ENCODE assay signal across 10 mouse cellular contexts in genomic region chr17:73942268-73942962, GRCm38 (mm10). TPM values are rescaled to one million over a fixed set of nuclear protein-coding genes. Genes with fewer than 3 reads are reported as not detected.
DNase-seq lines count a peak whose midpoint lies in the region; ATAC-seq and TF ChIP-seq lines count a peak whose summit lies in the region.
"Had no signal": no experiment of that assay in that cellular context is flagged by ENCODE, and none has a peak within 500 bp of the region (broad histone marks: within the 10 kb centered on the region; RNA-seq: fewer than 3 reads in every experiment).

No protein-coding gene starts in this region.

- H3K9ac ChIP-seq in lung, postnatal 0 days (replicated peaks; ENCODE audit: low read depth): no peak overlapping the region
- H3K9ac ChIP-seq in intestine, embryonic 15.5 days: no peak overlapping the region
- H3K9ac ChIP-seq: liver, embryonic 13.5 days had no signal

- no peak for TF ChIP-seq EP300 in lung, postnatal 0 days (IDR thresholded peaks at IDR 0.05)

- no peaks in the 10 kb centered on the region for H3K27me3 ChIP-seq in lung, postnatal 0 days (replicated peaks; ENCODE audit: insufficient read depth, low read length)
- no peaks in the 10 kb centered on the region for H3K27me3 ChIP-seq in intestine, embryonic 15.5 days (replicated peaks)
- no peaks in the 10 kb centered on the region for H3K27me3 ChIP-seq in splenic B cell, adult 2 months (ENCODE audit: control insufficient read depth, insufficient read depth, low read length, poor library complexity, severe bottlenecking)
- H3K27me3 ChIP-seq: liver, embryonic 13.5 days had no signal

- peak; percentile 49 for DNase-seq in lung, postnatal 0 days (ENCODE audit: low spot score)
- no peak for DNase-seq in lung, adult 18-20 months
- peak; percentile 49 for DNase-seq in adrenal gland, postnatal 25 days
- DNase-seq in splenic B cell, adult 2 months (ENCODE audit: low read depth, low spot score): peak; percentile 23
- DNase-seq in embryo, embryonic 10.5 days (ENCODE audit: low spot score): no peak
- DNase-seq in urinary bladder, postnatal 14 days (ENCODE audit: low spot score): no peak
- DNase-seq in thymus, postnatal 10 days (ENCODE audit: low spot score in 2 of 2): no peak
- DNase-seq: liver, embryonic 13.5 days; retina, postnatal 1 day had no signal

- 0 out of 2 replicates have a peak, but pooled peaks cover 5% of the 10 kb centered on the region for H3K36me3 ChIP-seq in lung, postnatal 0 days (ENCODE audit: insufficient read depth, low read length)
- H3K36me3 ChIP-seq in intestine, embryonic 15.5 days: no peaks in the 10 kb centered on the region
- H3K36me3 ChIP-seq in splenic B cell, adult 2 months (ENCODE audit: control insufficient read depth, insufficient read depth, low read length, poor library complexity, severe bottlenecking): no peaks in the 10 kb centered on the region
- H3K36me3 ChIP-seq: liver, embryonic 13.5 days had no signal

- TF ChIP-seq CTCF in lung, postnatal 0 days (IDR thresholded peaks at IDR 0.05): no peak

- ATAC-seq in lung, postnatal 0 days: peak; percentile 68
- peak; percentile 91 for ATAC-seq in intestine, embryonic 15.5 days

- H3K9me3 ChIP-seq in lung, postnatal 0 days (ENCODE audit: low read length): no peaks in the 10 kb centered on the region
- H3K9me3 ChIP-seq in intestine, embryonic 15.5 days: no peaks in the 10 kb centered on the region
- H3K9me3 ChIP-seq: liver, embryonic 13.5 days had no signal

- H3K4me1 ChIP-seq in lung, postnatal 0 days (ENCODE audit: insufficient read depth, low read depth, low read length): no peaks in the 10 kb centered on the region
- no peaks in the 10 kb centered on the region for H3K4me1 ChIP-seq in intestine, embryonic 15.5 days (replicated peaks)
- H3K4me1 ChIP-seq: liver, embryonic 13.5 days had no signal

- WGBS in lung, postnatal 0 days: 28% methylated on average over 3 of the region's 3 CpGs
- 41% methylated on average over 3 of the region's 3 CpGs for WGBS in intestine, embryonic 15.5 days

- H3K4me3 ChIP-seq in lung, postnatal 0 days (ENCODE audit: low read depth, low read length): no peak overlapping the region
- no peak overlapping the region for H3K4me3 ChIP-seq in intestine, embryonic 15.5 days (replicated peaks)
- H3K4me3 ChIP-seq: liver, embryonic 13.5 days had no signal

- H3K27ac ChIP-seq in lung, postnatal 0 days (ENCODE audit: low read length): 0 out of 2 replicates have a peak overlapping the region, but pooled peaks have one; percentile 16
- H3K27ac ChIP-seq in intestine, embryonic 15.5 days: peak overlapping the region; percentile 77
- H3K27ac ChIP-seq: liver, embryonic 13.5 days had no signal

- no peak overlapping the region for H3K4me2 ChIP-seq in lung, postnatal 0 days (replicated peaks; ENCODE audit: low read depth, low read length)
- peak overlapping the region; percentile 40 for H3K4me2 ChIP-seq in intestine, embryonic 15.5 days (replicated peaks)
- H3K4me2 ChIP-seq: liver, embryonic 13.5 days had no signal

RNA-seq across cellular contexts. Expression of gene Xdh, which starts 7.6 kb away (rescaled TPM):
- 27.8 and 34.0 TPM in 2 replicates for polyA plus RNA-seq in lung, postnatal 0 days (2015; fragmentation: Nextera tagmentation; extraction: Ambion mirVana)
- 446 and 487 TPM in 2 replicates for total RNA-seq in adrenal gland, postnatal 25 days (2021)
- 1.9 and 2.3 TPM in 2 replicates for polyA plus RNA-seq in intestine, embryonic 15.5 days (2015; fragmentation: Nextera tagmentation; extraction: Ambion mirVana)

Comparison
In these comparisons a context has a peak if more than half of its experiments do, and no peak if none do; other contexts are left out.
1. DNase-seq: peak in lung, postnatal 0 days (single experiment), adrenal gland, postnatal 25 days (single experiment) and splenic B cell, adult 2 months (single experiment); none in lung, adult 18-20 months (0 of 2), embryo, embryonic 10.5 days (single experiment), urinary bladder, postnatal 14 days (single experiment) and thymus, postnatal 10 days (0 of 2).